Mouse (Mus musculus): ENCODE measurements around the gene Adgrg6.

Adgrg6 gene

DNA sequence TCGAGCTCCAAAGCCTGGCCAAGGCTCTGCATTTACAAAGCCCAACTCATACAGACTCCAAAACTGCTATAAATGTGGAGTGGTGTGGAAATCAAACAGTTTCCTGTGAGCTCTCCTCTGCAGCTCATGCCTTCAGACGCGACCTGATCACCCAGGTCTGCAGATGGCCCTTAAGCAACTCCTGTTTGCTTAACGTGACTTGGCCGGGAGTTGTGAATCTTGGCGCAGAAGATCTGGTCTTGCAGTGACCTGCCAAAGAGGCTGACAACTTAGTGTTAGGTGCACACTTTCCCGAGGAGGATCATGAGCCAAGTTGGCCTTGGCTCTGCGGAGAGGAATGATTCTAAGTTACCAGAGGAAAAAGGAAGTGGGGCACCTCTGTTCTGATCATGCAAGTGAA, 143.7 kb downstream of the Adgrg6 start:
- no peak for DNase-seq (ENCODE audit: low read depth, low spot score)

DNA sequence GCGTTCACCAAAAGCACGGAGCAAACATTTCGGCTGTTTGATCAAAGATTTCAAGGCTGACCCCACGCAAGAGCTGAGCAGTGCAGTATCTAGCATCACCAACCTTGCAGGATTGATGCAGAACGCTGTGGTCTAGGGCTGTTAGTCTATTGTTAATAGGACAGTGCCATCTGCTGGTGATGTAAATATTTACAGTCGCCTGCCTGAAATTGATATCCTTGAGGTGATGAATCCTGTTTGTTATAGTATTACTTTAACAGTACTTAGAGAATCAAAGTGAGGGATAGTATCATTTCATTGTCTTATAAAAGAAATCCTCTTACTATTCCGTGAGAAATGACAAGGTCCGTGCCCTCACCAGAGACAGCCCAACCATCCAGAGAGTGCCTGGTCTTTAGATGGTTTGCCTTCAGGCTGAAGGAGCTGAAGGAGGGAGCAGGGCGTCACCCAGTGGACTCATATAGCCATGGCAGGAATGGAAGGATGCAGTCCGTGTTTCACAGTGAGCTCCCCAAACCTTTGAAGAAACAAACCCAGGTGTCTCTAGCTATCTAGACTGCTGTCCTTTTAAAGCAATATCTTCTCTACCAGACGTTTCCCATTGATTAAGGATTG, 154.3 kb downstream of the Adgrg6 start:
- DNase-seq (ENCODE audit: low read depth, low spot score): peak; percentile 79

GRCm38 (mm10) chr10:14385574-14385973, 159.9 kb downstream of the Adgrg6 start:
- no peak for DNase-seq (ENCODE audit: low read depth, low spot score)

- DNase-seq (ENCODE audit: low read depth, low spot score): no peak
Measured at GRCm38 (mm10) chr10:14365065-14365589, 180.3 kb downstream of the Adgrg6 start.

- no peak for DNase-seq (ENCODE audit: low read depth, low spot score)
Measured at GRCm38 (mm10) chr10:14363226-14363625, 182.2 kb downstream of the Adgrg6 start.

- DNase-seq (ENCODE audit: low read depth, low spot score): no peak
Measured at GRCm38 (mm10) chr10:14358271-14358670, 187.2 kb downstream of the Adgrg6 start.

All from ZHBTc4 (cell line).